Mouse (Mus musculus): ENCODE data around the gene Yif1a.
"Not testable (repeated sequence)": the region's sequence is repeated elsewhere in the genome, so short reads cannot be mapped to it uniquely, and the experiment has no call there.

The Yif1a gene

GRCm38 (mm10) chr19:5083961-5084833 lies 4.1 kb upstream of the Yif1a start:
- no peak for DNase-seq (ENCODE audit: extremely low spot score, low read depth, low spot score)

- DNase-seq (ENCODE audit: extremely low spot score, low read depth, low spot score), result no peak
Measured at GRCm38 (mm10) chr19:5084834-5085144, 3.5 kb upstream of the Yif1a start.

GRCm38 (mm10) chr19:5085145-5085863 lies 3.0 kb upstream of the Yif1a start, which contains the start of gene Tmem151a:
TSS of gene Tmem151a (minus strand) at chr19:5085531.
- DNase-seq (ENCODE audit: extremely low spot score, low read depth, low spot score), result no peak

- DNase-seq (ENCODE audit: extremely low spot score, low read depth, low spot score), result not testable (repeated sequence)
Measured at GRCm38 (mm10) chr19:5086533-5086932, 1.8 kb upstream of the Yif1a start.

GRCm38 (mm10) chr19:5089324-5089723 lies 986 bp downstream of the Yif1a start:
- no peak for DNase-seq (ENCODE audit: extremely low spot score, low read depth, low spot score)

GRCm38 (mm10) chr19:5092083-5092482 lies 3.7 kb downstream of the Yif1a start:
- DNase-seq (ENCODE audit: extremely low spot score, low read depth, low spot score), result no peak

- no peak for DNase-seq (ENCODE audit: extremely low spot score, low read depth, low spot score)
Measured at GRCm38 (mm10) chr19:5093481-5094242, 5.3 kb downstream of the Yif1a start.

GRCm38 (mm10) chr19:5094243-5094632 lies 5.9 kb downstream of the Yif1a start:
- DNase-seq (ENCODE audit: extremely low spot score, low read depth, low spot score), result no peak

- DNase-seq (ENCODE audit: extremely low spot score, low read depth, low spot score), result no peak
Measured at GRCm38 (mm10) chr19:5094746-5095417, 6.5 kb downstream of the Yif1a start.

GRCm38 (mm10) chr19:5095887-5096474 lies 7.6 kb downstream of the Yif1a start:
- no peak for DNase-seq (ENCODE audit: extremely low spot score, low read depth, low spot score)

- no peak for DNase-seq (ENCODE audit: extremely low spot score, low read depth, low spot score)
Measured at GRCm38 (mm10) chr19:5097521-5098362, 9.4 kb downstream of the Yif1a start.

GRCm38 (mm10) chr19:5098363-5099143 lies 10.2 kb downstream of the Yif1a start, which contains the start of gene Cnih2:
TSS of gene Cnih2 (minus strand) at chr19:5098521.
- DNase-seq (ENCODE audit: extremely low spot score, low read depth, low spot score), result no peak

GRCm38 (mm10) chr19:5106074-5106473 lies 17.7 kb downstream of the Yif1a start:
- no peak for DNase-seq (ENCODE audit: extremely low spot score, low read depth, low spot score)

GRCm38 (mm10) chr19:5106731-5107191 lies 18.4 kb downstream of the Yif1a start, which contains the start of gene Rab1b:
TSS of gene Rab1b (minus strand) at chr19:5107072.
- peak; percentile 93 for DNase-seq (ENCODE audit: extremely low spot score, low read depth, low spot score)

- no peak for DNase-seq (ENCODE audit: extremely low spot score, low read depth, low spot score)
Measured at GRCm38 (mm10) chr19:5107556-5108270, 19.4 kb downstream of the Yif1a start.

GRCm38 (mm10) chr19:5108271-5108575 lies 19.9 kb downstream of the Yif1a start:
- DNase-seq (ENCODE audit: extremely low spot score, low read depth, low spot score), result no peak

GRCm38 (mm10) chr19:5108702-5109101 lies 20.4 kb downstream of the Yif1a start:
- DNase-seq (ENCODE audit: extremely low spot score, low read depth, low spot score), result no peak
